Mouse (Mus musculus) heart, postnatal 0 days (tissue): Measurements from ENCODE around the gene Cyp1b1.

Experiments used
- CTCF ChIP-seq: IDR thresholded peaks from 2 replicates; pipeline ENCODE4 v1.5.1; 2016; ENCODE audit warnings: antibody characterized with exemption, control low read depth, low read depth
- EP300 ChIP-seq: IDR thresholded peaks from 2 replicates; pipeline ENCODE4 v1.6.1; 2016; ENCODE audit warnings: antibody characterized with exemption, low read depth

DNA sequence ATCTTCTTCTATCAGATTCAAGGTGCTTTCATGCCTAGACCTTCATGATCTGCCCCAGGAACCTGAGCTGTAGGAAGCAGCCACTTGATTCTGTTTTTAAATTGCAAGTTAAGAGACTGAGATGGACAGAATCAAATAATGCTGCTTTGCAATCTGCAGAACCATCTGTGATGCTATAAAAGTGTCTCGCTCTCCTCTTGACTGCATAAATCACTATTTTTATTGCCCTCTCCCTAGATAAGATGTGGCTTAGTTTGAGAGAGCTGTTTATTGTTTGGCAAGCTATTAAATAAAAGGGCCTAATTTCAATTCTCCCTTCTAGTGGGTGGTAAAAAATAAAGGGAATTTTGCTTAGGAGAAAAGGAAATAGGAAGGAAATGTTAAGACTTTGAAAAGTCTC, 34.8 kb upstream of the Cyp1b1 start:
- TF ChIP-seq CTCF (no peak), EP300 (no peak)
